Mouse (Mus musculus): ENCODE data around the gene Ank. TPM values are rescaled to one million over a fixed set of nuclear protein-coding genes. Genes with fewer than 3 reads are reported as not detected.

The Ank gene
- polyA plus RNA-seq, 1 experiment = 3.7 TPM

GRCm38 (mm10) chr15:27579853-27580252 lies 113.4 kb downstream of the Ank start:
- Histone ChIP-seq H3K27me3 (ENCODE audit: control insufficient read depth) (no peaks in the 10 kb centered on the region), H3K4me1 (ENCODE audit: control insufficient read depth) (no peaks in the 10 kb centered on the region), H3K4me3 (replicated peaks) (no peak overlapping the region), H3K36me3 (ENCODE audit: control insufficient read depth) (peaks cover 98% of the 10 kb centered on the region), H3K9me3 (ENCODE audit: control insufficient read depth, low read length) (no peaks in the 10 kb centered on the region)
- TF ChIP-seq GATA1 (IDR thresholded peaks at IDR 0.05; ENCODE audit: low read length) (no peak), TAL1 (IDR thresholded peaks at IDR 0.05; ENCODE audit: low read length) (no peak)

- TF ChIP-seq GATA1 (IDR thresholded peaks at IDR 0.05; ENCODE audit: low read length) (no peak), TAL1 (IDR thresholded peaks at IDR 0.05; ENCODE audit: low read length) (no peak)
These were observed 114.3 kb downstream of the Ank start for GRCm38 (mm10) chr15:27580771-27581170.

GRCm38 (mm10) chr15:27581640-27582039 lies 115.2 kb downstream of the Ank start:
- TF ChIP-seq GATA1 (IDR thresholded peaks at IDR 0.05; ENCODE audit: low read length) = no peak
- no peak for TF ChIP-seq TAL1 (IDR thresholded peaks at IDR 0.05; ENCODE audit: low read length)
- Histone ChIP-seq H3K4me3 (replicated peaks) (no peak overlapping the region), H3K36me3 (ENCODE audit: control insufficient read depth) (peaks cover 98% of the 10 kb centered on the region), H3K27me3 (ENCODE audit: control insufficient read depth) (no peaks in the 10 kb centered on the region), H3K9me3 (ENCODE audit: control insufficient read depth, low read length) (no peaks in the 10 kb centered on the region), H3K4me1 (ENCODE audit: control insufficient read depth) (no peaks in the 10 kb centered on the region)

More at GRCm38 (mm10) chr15:27580771-27581170, 114.3 kb downstream of the Ank start:
- H3K9me3 ChIP-seq (ENCODE audit: control insufficient read depth, low read length) = no peaks in the 10 kb centered on the region
- no peaks in the 10 kb centered on the region for H3K27me3 ChIP-seq (ENCODE audit: control insufficient read depth)
- no peaks in the 10 kb centered on the region for H3K4me1 ChIP-seq (ENCODE audit: control insufficient read depth)
- no peak overlapping the region for H3K4me3 ChIP-seq (replicated peaks)
- H3K36me3 ChIP-seq (ENCODE audit: control insufficient read depth) = peaks cover 98% of the 10 kb centered on the region

- Histone ChIP-seq H3K27me3 (ENCODE audit: control insufficient read depth) (no peaks in the 10 kb centered on the region), H3K36me3 (ENCODE audit: control insufficient read depth) (peaks cover 98% of the 10 kb centered on the region), H3K9me3 (ENCODE audit: control insufficient read depth, low read length) (no peaks in the 10 kb centered on the region), H3K4me1 (ENCODE audit: control insufficient read depth) (no peaks in the 10 kb centered on the region), H3K4me3 (replicated peaks) (no peak overlapping the region)
- TF ChIP-seq GATA1 (IDR thresholded peaks at IDR 0.05; ENCODE audit: low read length) (no peak), TAL1 (IDR thresholded peaks at IDR 0.05; ENCODE audit: low read length) (no peak)
These were observed 116.0 kb downstream of the Ank start for GRCm38 (mm10) chr15:27582428-27582827.

- Histone ChIP-seq H3K4me3 (replicated peaks) (no peak overlapping the region), H3K9me3 (ENCODE audit: control insufficient read depth, low read length) (no peaks in the 10 kb centered on the region), H3K27me3 (ENCODE audit: control insufficient read depth) (no peaks in the 10 kb centered on the region), H3K4me1 (ENCODE audit: control insufficient read depth) (no peaks in the 10 kb centered on the region), H3K36me3 (ENCODE audit: control insufficient read depth) (peaks cover 95% of the 10 kb centered on the region)
- TF ChIP-seq TAL1 (IDR thresholded peaks at IDR 0.05; ENCODE audit: low read length) (no peak), GATA1 (IDR thresholded peaks at IDR 0.05; ENCODE audit: low read length) (no peak)
These were observed 116.6 kb downstream of the Ank start for GRCm38 (mm10) chr15:27583042-27583441.

- TF ChIP-seq TAL1 (IDR thresholded peaks at IDR 0.05; ENCODE audit: low read length) (no peak), GATA1 (IDR thresholded peaks at IDR 0.05; ENCODE audit: low read length) (no peak)
- Histone ChIP-seq H3K36me3 (ENCODE audit: control insufficient read depth) (peaks cover 95% of the 10 kb centered on the region), H3K4me1 (ENCODE audit: control insufficient read depth) (no peaks in the 10 kb centered on the region), H3K9me3 (ENCODE audit: control insufficient read depth, low read length) (no peaks in the 10 kb centered on the region), H3K27me3 (ENCODE audit: control insufficient read depth) (no peaks in the 10 kb centered on the region), H3K4me3 (replicated peaks) (no peak overlapping the region)
These were observed 117.1 kb downstream of the Ank start for GRCm38 (mm10) chr15:27583620-27584019.

GRCm38 (mm10) chr15:27585466-27586092 lies 119.1 kb downstream of the Ank start:
- H3K36me3 ChIP-seq (ENCODE audit: control insufficient read depth) = peaks cover 96% of the 10 kb centered on the region
- H3K9me3 ChIP-seq (ENCODE audit: control insufficient read depth, low read length) = no peaks in the 10 kb centered on the region
- TF ChIP-seq TAL1 (IDR thresholded peaks at IDR 0.05; ENCODE audit: low read length) (no peak), GATA1 (IDR thresholded peaks at IDR 0.05; ENCODE audit: low read length) (no peak)
- H3K4me3 ChIP-seq (replicated peaks) = no peak overlapping the region
- H3K4me1 ChIP-seq (ENCODE audit: control insufficient read depth) = no peaks in the 10 kb centered on the region
- H3K27me3 ChIP-seq (ENCODE audit: control insufficient read depth) = no peaks in the 10 kb centered on the region

GRCm38 (mm10) chr15:27586093-27586480 lies 119.6 kb downstream of the Ank start:
- H3K36me3 ChIP-seq (ENCODE audit: control insufficient read depth) = peaks cover 96% of the 10 kb centered on the region
- H3K9me3 ChIP-seq (ENCODE audit: control insufficient read depth, low read length) = no peaks in the 10 kb centered on the region
- no peak overlapping the region for H3K4me3 ChIP-seq (replicated peaks)
- no peaks in the 10 kb centered on the region for H3K4me1 ChIP-seq (ENCODE audit: control insufficient read depth)
- TF ChIP-seq GATA1 (IDR thresholded peaks at IDR 0.05; ENCODE audit: low read length) (no peak), TAL1 (IDR thresholded peaks at IDR 0.05; ENCODE audit: low read length) (no peak)
- no peaks in the 10 kb centered on the region for H3K27me3 ChIP-seq (ENCODE audit: control insufficient read depth)

GRCm38 (mm10) chr15:27588087-27588826 lies 121.8 kb downstream of the Ank start:
- H3K4me1 ChIP-seq (ENCODE audit: control insufficient read depth) = no peaks in the 10 kb centered on the region
- H3K36me3 ChIP-seq (ENCODE audit: control insufficient read depth) = peaks cover 96% of the 10 kb centered on the region

More at GRCm38 (mm10) chr15:27588087-27588826, 121.8 kb downstream of the Ank start:
- no peaks in the 10 kb centered on the region for H3K9me3 ChIP-seq (ENCODE audit: control insufficient read depth, low read length)
- no peak overlapping the region for H3K4me3 ChIP-seq (replicated peaks)
- no peaks in the 10 kb centered on the region for H3K27me3 ChIP-seq (ENCODE audit: control insufficient read depth)
- TF ChIP-seq TAL1 (IDR thresholded peaks at IDR 0.05; ENCODE audit: low read length) (no peak), GATA1 (IDR thresholded peaks at IDR 0.05; ENCODE audit: low read length) (no peak)

All from erythroblast, embryonic 14.5 days (primary cell).